Mouse (Mus musculus) lung, embryonic 14.5 days (tissue): ENCODE results near the gene Abcg8. TPM values are rescaled to one million over a fixed set of nuclear protein-coding genes. Genes with fewer than 3 reads are reported as not detected.

Source experiments
- ATAC-seq: fragments of 200-750 bp; cut with Nextera tagmentation; 2 replicates; pipeline ENCODE4 v1.8.0; 2017; ENCODE audit warnings: mild to moderate bottlenecking, moderate TSS enrichment, moderate library complexity; ENCODE audit not compliant: insufficient read depth
- DNase-seq: peaks from one replicate; pipeline ENCODE4 v3.0.0-alpha.2; 2015
- H3K27ac ChIP-seq: fragments of 300-500 bp; sonication (generic); 2 replicates; pipeline ENCODE4 v1.5.1; 2014; ENCODE audit warnings: low read depth, mild to moderate bottlenecking, moderate library complexity
- H3K27me3 ChIP-seq: fragments of 300-500 bp; sonication (generic); 2 replicates; pipeline ENCODE4 v1.6.1; 2014; ENCODE audit warnings: low read length, control low read depth; ENCODE audit not compliant: insufficient read depth
- H3K36me3 ChIP-seq: fragments of 300-500 bp; sonication (generic); 2 replicates; pipeline ENCODE4 v1.6.1; 2014; ENCODE audit warnings: control low read depth; ENCODE audit not compliant: insufficient read depth
- H3K4me1 ChIP-seq: fragments of 300-500 bp; sonication (generic); 2 replicates; pipeline ENCODE4 v1.6.1; 2014; ENCODE audit warnings: antibody characterized with exemption, control low read depth; ENCODE audit not compliant: insufficient read depth
- H3K4me2 ChIP-seq: fragments of 300-500 bp; sonication (generic); 2 replicates; pipeline ENCODE4 v1.6.1; 2014; ENCODE audit warnings: mild to moderate bottlenecking
- H3K4me3 ChIP-seq: fragments of 300-500 bp; sonication (generic); 2 replicates; pipeline ENCODE4 v1.5.1; 2014; ENCODE audit warnings: low read depth, low read length
- H3K9ac ChIP-seq: fragments of 300-500 bp; sonication (generic); 2 replicates; pipeline ENCODE4 v1.6.1; 2014
- H3K9me3 ChIP-seq: fragments of 300-500 bp; sonication (generic); 2 replicates; pipeline ENCODE4 v1.6.1; 2016; ENCODE audit warnings: low read depth, low read length, control low read depth
- CTCF ChIP-seq: IDR thresholded peaks from 2 replicates; pipeline ENCODE4 v1.5.1; 2016; ENCODE audit warnings: antibody characterized with exemption, low read depth
- WGBS: fragments of 180-500 bp; shearing (Covaris S2); extraction: QIAGEN DNeasy Blood & Tissue Kit; methylation state at CpG from one replicate; pipeline ENCODE4 v1.1.7; 2014; 5-methylcytosine and 5-hydroxymethylcytosine counted together
- polyA plus RNA-seq: library from polyadenylated mRNA; unstranded; fragments of >200 nt; fragmentation: Nextera tagmentation; extraction: Ambion mirVana; gene quantifications from 2 replicates; pipeline ENCODE4 v1.2.1, GENCODE M21; 2014

Abcg8 gene
- polyA plus RNA-seq, 1 experiment from 2014 or later: 0.05 TPM

DNA sequence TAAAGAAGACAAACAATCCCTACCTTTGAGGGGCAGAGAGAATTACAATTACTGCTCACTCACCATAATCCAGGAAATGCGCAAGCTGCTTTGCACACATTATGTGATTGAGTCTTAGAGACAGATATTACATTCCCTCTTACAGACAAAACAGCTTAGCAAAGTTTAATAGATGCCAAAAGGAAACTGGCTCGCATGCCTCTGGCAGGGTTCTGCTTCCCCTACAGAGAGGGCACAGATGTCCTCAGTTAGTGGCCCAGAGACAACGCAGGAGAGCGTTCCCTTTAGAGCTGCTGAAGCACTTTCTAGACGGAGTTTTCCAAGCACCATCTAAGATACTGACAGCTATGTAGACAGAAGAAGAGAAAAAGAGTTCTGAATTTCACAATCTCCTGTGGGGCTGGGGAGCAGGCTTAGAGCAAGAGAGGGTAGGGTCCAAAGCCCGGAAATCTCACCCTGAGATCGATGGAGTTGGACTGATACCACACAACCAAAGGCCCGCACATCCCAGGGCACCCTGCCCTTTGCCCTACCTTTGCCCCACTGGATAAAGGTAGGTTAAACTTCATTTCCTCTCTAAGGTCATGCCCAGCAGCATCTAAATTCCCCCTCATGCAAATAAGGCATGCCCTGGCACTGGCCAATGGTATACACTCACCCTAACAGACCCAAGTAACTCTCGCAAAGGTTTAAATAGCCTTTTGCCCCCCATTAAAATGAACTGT, 62.1 kb downstream of the Abcg8 start:
- H3K27ac ChIP-seq: no peak overlapping the region
- no peaks in the 10 kb centered on the region for H3K4me1 ChIP-seq
- ATAC-seq (no peak), DNase-seq (no peak)
- H3K4me2 ChIP-seq: no peak overlapping the region
- H3K36me3 ChIP-seq: peaks cover 17% of the 10 kb centered on the region
- no peaks in the 10 kb centered on the region for H3K27me3 ChIP-seq
- no peak overlapping the region for H3K4me3 ChIP-seq
- TF ChIP-seq CTCF: no peak
- WGBS: 86% methylated on average over 9 of the region's 9 CpGs
- no peak overlapping the region for H3K9ac ChIP-seq
- H3K9me3 ChIP-seq: no peaks in the 10 kb centered on the region

DNA sequence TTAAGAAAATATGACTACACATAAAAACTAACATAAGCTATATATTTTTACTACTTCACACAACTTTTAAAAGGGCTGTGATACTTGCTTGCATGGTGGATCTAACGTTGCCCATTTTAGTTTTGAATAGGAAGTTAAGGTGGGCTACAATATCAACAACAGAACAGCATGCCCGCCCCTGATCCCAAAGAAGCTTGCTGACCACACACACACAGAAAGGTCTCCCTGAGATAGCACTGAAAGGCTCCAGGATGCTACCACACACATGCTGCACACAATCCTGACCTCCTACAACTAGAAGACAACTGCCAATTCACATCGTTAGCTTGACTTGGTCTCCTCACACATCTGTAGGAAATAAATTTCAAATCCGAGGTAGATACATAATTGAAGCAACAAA, 68.2 kb downstream of the Abcg8 start:
- ATAC-seq: no peak
- H3K27me3 ChIP-seq: no peaks in the 10 kb centered on the region
- no peaks in the 10 kb centered on the region for H3K4me1 ChIP-seq
- H3K9ac ChIP-seq: no peak overlapping the region
- no peak for DNase-seq
- no peak overlapping the region for H3K4me3 ChIP-seq
- H3K9me3 ChIP-seq: no peaks in the 10 kb centered on the region
- no peak overlapping the region for H3K4me2 ChIP-seq
- peaks cover 16% of the 10 kb centered on the region; the same call in 1 of the 2 replicates for H3K36me3 ChIP-seq
- no peak overlapping the region for H3K27ac ChIP-seq
- 57% methylated on average over 4 of the region's 4 CpGs for WGBS
- TF ChIP-seq CTCF: no peak

DNA sequence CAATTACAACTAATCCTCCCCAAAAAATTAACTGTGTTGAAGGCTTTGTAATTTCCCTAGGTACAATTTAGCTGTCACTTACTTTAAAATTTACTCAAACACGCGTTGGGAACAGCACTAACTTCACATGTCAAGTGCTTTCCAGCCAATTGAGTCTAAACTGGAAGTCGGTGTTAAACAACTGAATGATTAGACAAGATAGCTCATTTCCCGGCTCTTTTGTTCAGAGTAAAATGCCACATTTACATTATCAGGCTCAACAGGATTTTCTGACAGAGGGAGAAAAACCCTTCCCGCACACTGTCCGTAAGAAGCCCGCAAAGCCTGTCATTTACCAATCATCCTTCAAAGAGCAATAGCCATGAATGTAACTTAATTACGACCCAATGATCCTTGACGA, 68.9 kb downstream of the Abcg8 start:
- ATAC-seq (no peak), DNase-seq (no peak)
- Histone ChIP-seq H3K4me2 (no peak overlapping the region), H3K9ac (no peak overlapping the region), H3K36me3 (peaks cover 18% of the 10 kb centered on the region; the same call in 1 of the 2 replicates), H3K27ac (no peak overlapping the region), H3K27me3 (no peaks in the 10 kb centered on the region), H3K4me1 (no peaks in the 10 kb centered on the region), H3K9me3 (no peaks in the 10 kb centered on the region), H3K4me3 (no peak overlapping the region)
- 62% methylated on average over 9 of the region's 9 CpGs for WGBS
- no peak for TF ChIP-seq CTCF

DNA sequence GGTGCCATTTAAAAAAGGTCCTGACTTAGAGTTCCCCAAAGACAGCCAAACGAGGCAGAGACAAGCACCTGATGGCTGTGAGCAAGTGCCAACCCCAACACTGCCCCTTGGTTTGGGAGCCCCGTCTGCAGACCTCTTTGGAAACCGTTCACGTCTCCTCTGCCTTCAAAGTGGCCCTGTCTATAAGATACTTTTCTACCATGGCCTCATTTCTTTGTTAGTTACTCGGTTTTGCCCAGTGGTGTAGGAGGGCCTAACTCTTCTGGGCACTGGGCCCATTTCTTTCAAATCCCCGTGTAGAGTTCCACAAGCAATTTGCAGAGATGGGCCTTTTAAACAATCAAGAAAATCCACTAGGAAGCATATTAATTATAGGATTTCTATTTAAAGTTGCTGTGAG, 71.1 kb downstream of the Abcg8 start:
- Histone ChIP-seq H3K4me2 (no peak overlapping the region), H3K27me3 (no peaks in the 10 kb centered on the region), H3K36me3 (peaks cover 38% of the 10 kb centered on the region; the same call in 1 of the 2 replicates), H3K9ac (no peak overlapping the region), H3K4me1 (no peaks in the 10 kb centered on the region), H3K4me3 (no peak overlapping the region), H3K9me3 (no peaks in the 10 kb centered on the region), H3K27ac (no peak overlapping the region)
- WGBS: 66% methylated on average over 6 of the region's 6 CpGs
- DNase-seq (peak; percentile 31), ATAC-seq (no peak)
- no peak for TF ChIP-seq CTCF

DNA sequence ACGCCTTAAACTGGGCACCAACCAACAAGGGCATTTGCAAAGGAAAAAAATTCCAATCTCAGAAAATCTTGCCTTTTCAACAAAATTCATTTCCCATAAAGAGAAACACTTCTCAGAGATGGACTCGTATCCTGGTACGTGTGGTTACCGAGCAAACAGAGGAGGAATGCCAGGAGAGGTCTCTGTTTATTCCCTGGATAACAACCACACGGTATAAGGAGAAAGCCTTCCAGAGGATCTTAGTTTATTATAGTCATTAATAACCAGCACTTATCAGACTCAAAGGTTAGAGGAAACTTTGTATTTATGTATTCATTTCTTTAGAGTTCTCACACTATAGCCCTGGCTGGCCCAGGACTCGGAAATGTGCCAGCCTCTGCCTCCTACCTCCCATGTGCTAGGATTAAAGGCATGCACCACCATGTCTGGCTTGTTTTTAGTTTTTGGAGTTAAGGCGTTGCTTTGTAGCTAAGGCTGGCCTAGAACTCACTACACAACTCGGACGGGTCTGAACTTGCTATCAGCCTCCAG, 72.1 kb downstream of the Abcg8 start:
- Histone ChIP-seq H3K36me3 (peaks cover 39% of the 10 kb centered on the region; the same call in 1 of the 2 replicates), H3K9ac (no peak overlapping the region), H3K4me2 (no peak overlapping the region), H3K9me3 (no peaks in the 10 kb centered on the region), H3K4me3 (no peak overlapping the region), H3K27me3 (no peaks in the 10 kb centered on the region), H3K27ac (no peak overlapping the region), H3K4me1 (no peaks in the 10 kb centered on the region)
- no peak for TF ChIP-seq CTCF
- 77% methylated on average over 9 of the region's 9 CpGs for WGBS
- peak; percentile 9 for DNase-seq
- ATAC-seq: no peak

DNA sequence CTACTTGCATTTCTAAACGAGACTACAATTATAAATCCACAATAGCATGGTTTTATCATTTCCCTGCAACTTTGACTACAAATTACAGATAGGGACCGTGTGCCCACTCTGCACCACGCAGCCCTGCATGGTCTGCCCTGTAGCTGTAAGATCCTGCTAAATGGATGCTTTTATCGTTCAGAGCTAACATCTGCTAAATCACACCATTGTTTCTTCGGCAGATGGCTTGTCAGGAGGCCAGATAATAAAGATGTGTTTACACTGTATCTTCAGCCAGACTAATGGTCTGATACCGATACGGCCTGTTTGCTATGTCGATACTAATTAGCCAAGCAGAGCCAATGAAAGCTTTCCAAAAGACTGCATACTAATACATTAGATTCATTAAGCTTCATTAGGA, 73.2 kb downstream of the Abcg8 start:
- no peak overlapping the region for H3K27ac ChIP-seq
- no peak overlapping the region for H3K4me3 ChIP-seq
- no peaks in the 10 kb centered on the region for H3K27me3 ChIP-seq
- no peak for TF ChIP-seq CTCF
- ATAC-seq (no peak), DNase-seq (no peak)
- H3K4me1 ChIP-seq: no peaks in the 10 kb centered on the region
- H3K4me2 ChIP-seq: no peak overlapping the region
- no peak overlapping the region for H3K9ac ChIP-seq
- no peaks in the 10 kb centered on the region for H3K9me3 ChIP-seq
- peaks cover 43% of the 10 kb centered on the region; the same call in 1 of the 2 replicates for H3K36me3 ChIP-seq
- WGBS: 51% methylated on average over 8 of the region's 8 CpGs

Other genes starting within 250 kb of the Abcg8 start
- 12.1 and 14.5 TPM in 2 replicates for gene Thada, start 210.1 kb upstream of the Abcg8 start, polyA plus RNA-seq
- 11.1 and 13.0 TPM in 2 replicates for gene Plekhh2, start 164.4 kb upstream of the Abcg8 start, polyA plus RNA-seq
- 33.8 and 36.5 TPM in 2 replicates for gene Dync2li1, start 49.8 kb upstream of the Abcg8 start, polyA plus RNA-seq
- gene Abcg5, start 6.7 kb downstream of the Abcg8 start, polyA plus RNA-seq: 0.57 and 0.70 TPM in 2 replicates
- gene Lrpprc, start 114.5 kb downstream of the Abcg8 start, polyA plus RNA-seq: 47.7 and 48.6 TPM in 2 replicates